Mouse (Mus musculus): ENCODE results near the gene Gpatch3.

The Gpatch3 gene

GRCm38 (mm10) chr4:133584059-133584951 lies 9.8 kb downstream of the Gpatch3 start, which contains the start of gene Gpn2:
Gene Gpn2, plus strand, starts transcription at chr4:133584362.
- no peak for DNase-seq (ENCODE audit: low spot score)

- peak; percentile 58 for DNase-seq (ENCODE audit: low spot score)
Observed at GRCm38 (mm10) chr4:133592570-133592969, 18.0 kb downstream of the Gpatch3 start.

GRCm38 (mm10) chr4:133595538-133595937 lies 21.0 kb downstream of the Gpatch3 start:
- DNase-seq (ENCODE audit: low spot score): no peak

GRCm38 (mm10) chr4:133596084-133596483 lies 21.5 kb downstream of the Gpatch3 start:
- DNase-seq (ENCODE audit: low spot score): no peak

- DNase-seq (ENCODE audit: low spot score): no peak
Observed at GRCm38 (mm10) chr4:133598616-133599015, 24.1 kb downstream of the Gpatch3 start.

- no peak for DNase-seq (ENCODE audit: low spot score)
Observed at GRCm38 (mm10) chr4:133599116-133599515, 24.6 kb downstream of the Gpatch3 start.

- DNase-seq (ENCODE audit: low spot score): peak; percentile 92
Observed at GRCm38 (mm10) chr4:133599571-133600073, 25.1 kb downstream of the Gpatch3 start.

- DNase-seq (ENCODE audit: low spot score): no peak
Observed at GRCm38 (mm10) chr4:133600306-133600705, 25.8 kb downstream of the Gpatch3 start.

GRCm38 (mm10) chr4:133601721-133602218 lies 27.2 kb downstream of the Gpatch3 start, which contains the start of gene Sfn:
Gene Sfn, minus strand, starts transcription at chr4:133602168.
- DNase-seq (ENCODE audit: low spot score): no peak

- DNase-seq (ENCODE audit: low spot score): no peak
Observed at GRCm38 (mm10) chr4:133603056-133603455, 28.5 kb downstream of the Gpatch3 start.

- DNase-seq (ENCODE audit: low spot score): no peak
Observed at GRCm38 (mm10) chr4:133604175-133604574, 29.6 kb downstream of the Gpatch3 start.

- no peak for DNase-seq (ENCODE audit: low spot score)
Observed at GRCm38 (mm10) chr4:133604856-133605255, 30.3 kb downstream of the Gpatch3 start.

- DNase-seq (ENCODE audit: low spot score): no peak
Observed at GRCm38 (mm10) chr4:133605330-133605729, 30.8 kb downstream of the Gpatch3 start.

- no peak for DNase-seq (ENCODE audit: low spot score)
Observed at GRCm38 (mm10) chr4:133607284-133607683, 32.7 kb downstream of the Gpatch3 start.

GRCm38 (mm10) chr4:133609719-133610118 lies 35.2 kb downstream of the Gpatch3 start:
- peak; percentile 76 for DNase-seq (ENCODE audit: low spot score)

- no peak for DNase-seq (ENCODE audit: low spot score)
Observed at GRCm38 (mm10) chr4:133611815-133612214, 37.3 kb downstream of the Gpatch3 start.

- no peak for DNase-seq (ENCODE audit: low spot score)
Observed at GRCm38 (mm10) chr4:133612416-133612815, 37.9 kb downstream of the Gpatch3 start.

- DNase-seq (ENCODE audit: low spot score): no peak
Observed at GRCm38 (mm10) chr4:133613026-133613425, 38.5 kb downstream of the Gpatch3 start.

GRCm38 (mm10) chr4:133613867-133614266 lies 39.3 kb downstream of the Gpatch3 start:
- DNase-seq (ENCODE audit: low spot score): no peak

- peak; percentile 98 for DNase-seq (ENCODE audit: low spot score)
Observed at GRCm38 (mm10) chr4:133614274-133614761, 39.8 kb downstream of the Gpatch3 start.

- no peak for DNase-seq (ENCODE audit: low spot score)
Observed at GRCm38 (mm10) chr4:133615416-133615815, 40.9 kb downstream of the Gpatch3 start.

- DNase-seq (ENCODE audit: low spot score): no peak
Observed at GRCm38 (mm10) chr4:133617936-133618335, 43.4 kb downstream of the Gpatch3 start.
